Mouse (Mus musculus): ENCODE results near the gene Armc9. TPM values are rescaled to one million over a fixed set of nuclear protein-coding genes. Genes with fewer than 3 reads are reported as not detected.

Armc9 gene
- polyA plus RNA-seq, 1 experiment, result 5.3 TPM

DNA sequence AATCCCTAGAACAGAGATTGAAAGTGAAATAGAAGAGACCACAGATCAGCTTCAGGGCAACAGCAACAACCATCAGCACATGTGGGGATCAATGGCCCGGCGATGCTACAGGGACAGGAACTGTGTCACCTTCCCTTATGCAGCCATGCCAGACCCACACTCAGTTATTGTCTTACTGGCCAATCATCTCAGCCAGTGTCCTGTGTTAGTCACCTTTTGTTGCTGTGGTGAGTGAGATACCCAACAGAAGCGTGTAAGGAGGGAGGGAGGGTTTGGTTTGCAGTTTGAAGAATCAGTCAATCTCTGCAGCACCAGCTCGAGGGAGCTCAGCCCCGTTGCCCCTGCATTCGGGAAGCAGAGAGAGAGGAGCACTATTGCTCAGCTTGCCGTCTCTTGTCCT is 56.1 kb downstream of the Armc9 start:
- WGBS, result 85% methylated on average over 7 of the region's 7 CpGs
- TF ChIP-seq CTCF (IDR thresholded peaks at IDR 0.05; ENCODE audit: insufficient read depth, low read length) (no peak), POLR2A (IDR thresholded peaks at IDR 0.05; ENCODE audit: borderline replicate concordance, extremely low read depth, low read depth, low read length) (no peak)
- Histone ChIP-seq H3K4me1 (ENCODE audit: control insufficient read depth, insufficient read depth, low read length) (no peaks in the 10 kb centered on the region; the same call in 1 of the 2 replicates), H3K4me3 (replicated peaks; ENCODE audit: extremely low read depth, low read depth, low read length) (no peak overlapping the region)
- DNase-seq, result no peak

DNA sequence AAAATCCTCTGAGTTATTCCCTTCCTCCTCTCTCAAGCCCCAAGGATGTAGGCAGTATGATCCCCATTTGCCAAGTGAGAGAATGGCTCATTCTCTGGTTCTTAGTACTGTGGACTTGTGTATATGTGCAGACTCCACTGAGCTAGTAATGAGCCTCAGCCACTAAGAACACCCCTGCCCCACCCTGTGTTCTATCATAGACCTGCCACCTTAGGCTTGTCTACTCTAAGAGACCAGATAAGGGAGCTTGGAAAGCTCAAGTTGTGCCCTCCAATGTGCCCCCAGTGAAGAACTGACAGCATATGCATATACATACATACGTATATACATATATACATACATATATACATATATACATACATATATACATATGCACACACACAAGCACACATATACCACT is 56.9 kb downstream of the Armc9 start:
- H3K4me3 ChIP-seq (replicated peaks; ENCODE audit: extremely low read depth, low read depth, low read length), result no peak overlapping the region
- DNase-seq, result no peak
- TF ChIP-seq CTCF (IDR thresholded peaks at IDR 0.05; ENCODE audit: insufficient read depth, low read length) (no peak), POLR2A (IDR thresholded peaks at IDR 0.05; ENCODE audit: borderline replicate concordance, extremely low read depth, low read depth, low read length) (no peak)
- WGBS, result 97% methylated on average over 1 of the region's 1 CpGs
- H3K4me1 ChIP-seq (ENCODE audit: control insufficient read depth, insufficient read depth, low read length), result no peaks in the 10 kb centered on the region; the same call in 1 of the 2 replicates

DNA sequence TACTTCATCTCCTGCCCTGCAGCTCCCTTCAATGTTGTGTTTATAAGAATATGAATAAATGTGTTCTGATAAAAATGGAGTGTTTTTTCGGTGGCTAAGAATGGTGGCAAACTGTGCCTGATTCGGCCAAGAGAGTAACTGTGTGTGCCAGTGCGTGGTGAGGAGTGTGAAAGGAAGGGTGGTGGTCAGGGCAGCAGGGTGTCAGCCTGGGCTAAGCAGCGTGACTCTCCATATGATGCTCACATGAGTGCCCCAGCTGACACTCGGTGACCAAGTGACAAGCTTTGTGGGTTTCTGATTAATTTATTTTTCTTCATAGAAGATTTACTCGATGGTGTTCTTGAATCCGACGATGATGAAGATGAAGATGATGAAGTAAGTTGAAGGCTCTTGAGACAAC is 58.2 kb downstream of the Armc9 start:
- no peak for TF ChIP-seq CTCF (IDR thresholded peaks at IDR 0.05; ENCODE audit: insufficient read depth, low read length)
- TF ChIP-seq POLR2A (IDR thresholded peaks at IDR 0.05; ENCODE audit: borderline replicate concordance, extremely low read depth, low read depth, low read length), result no peak
- Histone ChIP-seq H3K4me3 (replicated peaks; ENCODE audit: extremely low read depth, low read depth, low read length) (no peak overlapping the region), H3K4me1 (ENCODE audit: control insufficient read depth, insufficient read depth, low read length) (no peaks in the 10 kb centered on the region; the same call in 1 of the 2 replicates)
- WGBS, result 86% methylated on average over 8 of the region's 8 CpGs
- no peak for DNase-seq

DNA sequence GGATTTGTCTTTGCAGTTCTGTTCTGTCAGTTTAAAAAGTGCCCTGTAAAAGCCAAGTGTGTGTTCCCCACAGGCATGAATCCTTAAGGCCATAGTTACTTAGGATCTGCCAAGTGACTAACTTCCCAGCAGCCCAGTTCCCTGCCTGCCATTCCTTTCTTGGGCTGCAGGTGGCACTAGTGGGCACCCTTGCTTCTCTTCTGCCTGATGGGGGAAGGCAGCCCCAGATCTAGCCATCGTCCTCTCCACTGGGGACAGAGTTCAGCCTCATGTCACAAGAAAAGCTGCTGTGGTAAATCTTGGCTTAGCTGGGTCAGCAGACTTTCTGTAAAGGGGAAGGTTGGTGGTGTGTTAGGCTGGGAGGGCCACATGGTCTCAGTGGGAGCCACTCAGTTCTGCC is 59.6 kb downstream of the Armc9 start:
- peak; percentile 85 for TF ChIP-seq CTCF (IDR thresholded peaks at IDR 0.05; ENCODE audit: insufficient read depth, low read length)
- no peak for TF ChIP-seq POLR2A (IDR thresholded peaks at IDR 0.05; ENCODE audit: borderline replicate concordance, extremely low read depth, low read depth, low read length)
- DNase-seq, result peak; percentile 76
- no peak overlapping the region for H3K4me3 ChIP-seq (replicated peaks; ENCODE audit: extremely low read depth, low read depth, low read length)
- WGBS, result 0% methylated on average over 1 of the region's 1 CpGs
- H3K4me1 ChIP-seq (ENCODE audit: control insufficient read depth, insufficient read depth, low read length), result no peaks in the 10 kb centered on the region; the same call in 1 of the 2 replicates

DNA sequence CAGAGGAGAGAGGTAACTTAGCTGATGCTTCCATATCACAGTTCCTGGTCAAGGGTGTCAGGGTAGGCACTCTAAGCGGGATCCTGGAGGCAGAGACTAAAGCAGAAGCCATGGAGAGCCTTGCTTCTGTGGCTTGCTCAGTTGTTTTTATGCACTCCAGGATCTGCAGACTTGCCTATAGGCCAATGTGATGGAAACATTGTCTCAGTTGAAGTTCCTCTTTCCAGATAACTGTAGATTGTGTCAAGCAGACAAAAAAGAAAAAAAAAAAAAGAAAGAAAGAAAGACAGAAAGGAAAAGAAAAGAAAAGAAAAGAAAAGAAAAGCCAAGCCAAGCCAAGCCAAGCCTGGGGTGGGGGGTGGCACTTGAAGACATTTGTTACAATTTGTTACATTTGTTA is 60.7 kb downstream of the Armc9 start:
- WGBS, result 92% methylated on average over 1 of the region's 1 CpGs
- no peak for DNase-seq
- Histone ChIP-seq H3K4me3 (replicated peaks; ENCODE audit: extremely low read depth, low read depth, low read length) (no peak overlapping the region), H3K4me1 (ENCODE audit: control insufficient read depth, insufficient read depth, low read length) (no peaks in the 10 kb centered on the region; the same call in 1 of the 2 replicates)
- TF ChIP-seq POLR2A (IDR thresholded peaks at IDR 0.05; ENCODE audit: borderline replicate concordance, extremely low read depth, low read depth, low read length) (no peak), CTCF (IDR thresholded peaks at IDR 0.05; ENCODE audit: insufficient read depth, low read length) (no peak)

DNA sequence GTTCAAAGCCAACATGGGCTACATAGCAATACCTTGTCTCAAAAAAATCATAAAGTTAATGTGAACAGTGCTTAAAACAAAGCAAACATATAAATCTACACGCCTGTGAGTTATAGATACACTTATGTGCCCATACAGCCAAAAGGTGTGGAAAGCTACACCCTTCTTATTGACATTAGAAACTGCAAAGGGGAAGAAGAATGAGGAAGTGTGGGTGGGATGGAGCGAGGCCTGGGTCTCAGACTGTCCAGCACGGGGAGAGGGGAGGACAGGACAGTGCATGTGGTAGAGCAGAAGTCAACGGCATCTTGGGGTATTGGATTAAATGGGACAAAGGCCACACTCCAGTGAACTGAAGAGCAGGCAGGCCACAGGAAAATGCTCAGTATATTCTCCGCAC is 61.8 kb downstream of the Armc9 start:
- no peak for TF ChIP-seq POLR2A (IDR thresholded peaks at IDR 0.05; ENCODE audit: borderline replicate concordance, extremely low read depth, low read depth, low read length)
- no peak for TF ChIP-seq CTCF (IDR thresholded peaks at IDR 0.05; ENCODE audit: insufficient read depth, low read length)
- DNase-seq, result no peak
- no peak overlapping the region for H3K4me3 ChIP-seq (replicated peaks; ENCODE audit: extremely low read depth, low read depth, low read length)
- 72% methylated on average over 5 of the region's 5 CpGs for WGBS
- H3K4me1 ChIP-seq (ENCODE audit: control insufficient read depth, insufficient read depth, low read length), result no peaks in the 10 kb centered on the region; the same call in 1 of the 2 replicates

DNA sequence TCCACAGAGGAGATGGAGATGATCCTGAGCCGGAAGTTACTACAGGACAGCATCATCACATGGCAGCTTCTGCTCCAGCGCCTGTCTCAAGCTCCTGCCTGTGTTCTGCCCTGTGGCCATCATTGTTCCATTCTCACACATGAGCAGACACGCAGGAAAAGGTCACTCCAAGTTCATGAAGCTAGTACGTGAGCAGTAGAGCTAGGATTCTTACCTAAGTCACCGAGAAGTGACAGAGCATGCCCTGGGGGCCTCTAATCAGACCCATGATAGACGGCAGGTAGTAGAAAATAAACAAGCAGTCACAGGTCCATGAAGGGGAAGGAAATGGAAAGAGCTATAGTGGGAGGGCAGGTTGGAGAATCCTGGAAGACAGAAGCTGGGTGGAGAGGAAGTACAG is 63.4 kb downstream of the Armc9 start:
- DNase-seq, result no peak

DNA sequence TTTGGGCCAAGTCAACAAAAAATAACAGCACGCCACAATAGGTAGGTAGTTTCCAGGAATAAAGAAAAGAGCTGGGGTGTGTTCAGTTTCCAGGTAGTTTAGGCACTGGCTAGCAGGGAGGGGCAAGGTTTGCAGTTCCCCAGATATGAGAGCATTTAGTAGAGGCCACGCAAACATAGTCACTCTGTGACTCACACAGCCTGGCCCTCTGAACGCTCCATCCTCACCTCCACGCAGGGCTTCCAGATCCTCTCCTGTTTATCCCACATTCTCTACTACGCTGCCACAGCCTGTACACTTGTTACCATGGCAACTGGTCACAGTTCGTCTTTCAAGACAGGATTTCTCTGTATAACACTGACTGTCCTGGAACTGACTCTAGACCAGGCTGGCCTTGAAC is 70.6 kb downstream of the Armc9 start:
- TF ChIP-seq CTCF (IDR thresholded peaks at IDR 0.05; ENCODE audit: insufficient read depth, low read length) (no peak), POLR2A (IDR thresholded peaks at IDR 0.05; ENCODE audit: borderline replicate concordance, extremely low read depth, low read depth, low read length) (no peak)
- 66% methylated on average over 6 of the region's 6 CpGs for WGBS

More for the DNA sequence above, 63.4 kb downstream of the Armc9 start:
- 29% methylated on average over 6 of the region's 6 CpGs for WGBS
- no peaks in the 10 kb centered on the region; the same call in 1 of the 2 replicates for H3K4me1 ChIP-seq (ENCODE audit: control insufficient read depth, insufficient read depth, low read length)
- TF ChIP-seq POLR2A (IDR thresholded peaks at IDR 0.05; ENCODE audit: borderline replicate concordance, extremely low read depth, low read depth, low read length) (no peak), CTCF (IDR thresholded peaks at IDR 0.05; ENCODE audit: insufficient read depth, low read length) (no peak)
- no peak overlapping the region for H3K4me3 ChIP-seq (replicated peaks; ENCODE audit: extremely low read depth, low read depth, low read length)

DNA sequence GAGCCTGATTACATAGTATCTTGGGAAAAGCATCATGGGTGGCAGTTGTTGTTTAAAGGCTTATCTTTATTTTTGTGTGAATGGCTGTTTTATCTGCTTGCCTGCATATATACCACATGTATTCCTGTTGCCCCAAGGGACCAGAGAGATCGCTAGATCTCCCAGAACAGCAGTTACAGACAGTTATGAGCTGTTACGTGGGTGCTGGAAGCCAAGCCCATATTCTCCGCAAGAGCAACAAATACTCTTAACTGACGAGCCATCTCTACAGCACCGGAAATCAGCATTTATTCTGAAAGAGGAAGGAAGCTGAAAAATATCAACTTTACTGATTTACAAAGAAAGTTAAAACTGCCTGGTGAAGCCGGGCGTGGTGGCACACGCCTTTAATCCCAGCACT is 74.1 kb downstream of the Armc9 start:
- WGBS, result 66% methylated on average over 8 of the region's 8 CpGs
- H3K4me3 ChIP-seq (replicated peaks; ENCODE audit: extremely low read depth, low read depth, low read length), result no peak overlapping the region
- DNase-seq, result no peak
- H3K4me1 ChIP-seq (ENCODE audit: control insufficient read depth, insufficient read depth, low read length), result peaks cover 2% of the 10 kb centered on the region; the same call in 1 of the 2 replicates
- no peak for TF ChIP-seq CTCF (IDR thresholded peaks at IDR 0.05; ENCODE audit: insufficient read depth, low read length)
- no peak for TF ChIP-seq POLR2A (IDR thresholded peaks at IDR 0.05; ENCODE audit: borderline replicate concordance, extremely low read depth, low read depth, low read length)

More for the DNA sequence above, 70.6 kb downstream of the Armc9 start:
- Histone ChIP-seq H3K4me1 (ENCODE audit: control insufficient read depth, insufficient read depth, low read length) (peaks cover 2% of the 10 kb centered on the region; the same call in 1 of the 2 replicates), H3K4me3 (replicated peaks; ENCODE audit: extremely low read depth, low read depth, low read length) (no peak overlapping the region)
- no peak for DNase-seq

DNA sequence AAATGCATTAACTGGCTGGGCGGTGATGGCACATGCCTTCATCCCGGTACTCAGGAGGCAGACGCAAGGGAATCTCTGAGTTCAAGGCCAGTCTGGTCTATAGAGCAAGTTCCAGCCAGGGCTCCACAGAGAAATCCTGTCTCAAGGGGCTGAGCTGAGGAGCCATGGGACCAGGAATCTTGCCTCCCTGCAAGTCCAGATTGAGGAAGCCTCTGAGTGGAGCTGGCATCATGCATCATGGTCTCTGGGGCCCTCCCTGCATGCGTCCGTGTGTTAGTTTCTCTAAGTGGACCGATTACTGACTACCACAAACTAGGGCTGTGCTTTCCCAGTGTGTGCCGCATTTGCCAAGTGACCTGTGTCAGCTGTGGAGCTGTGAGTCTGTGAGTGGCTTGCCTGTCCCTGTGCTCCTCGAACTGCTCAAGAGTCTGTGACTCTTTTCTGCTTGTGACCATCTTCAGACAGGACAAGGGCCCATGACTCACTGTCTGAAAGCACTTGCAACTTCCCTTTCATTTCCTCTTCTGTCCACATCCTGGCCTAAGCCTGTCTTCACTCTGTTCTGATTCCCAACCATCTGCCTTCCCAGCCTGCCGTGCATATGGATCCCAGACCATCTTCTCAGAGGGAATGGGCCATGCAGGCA is 74.7 kb downstream of the Armc9 start:
- H3K4me1 ChIP-seq (ENCODE audit: control insufficient read depth, insufficient read depth, low read length), result peaks cover 2% of the 10 kb centered on the region; the same call in 1 of the 2 replicates
- no peak for DNase-seq
- 75% methylated on average over 9 of the region's 9 CpGs for WGBS
- no peak overlapping the region for H3K4me3 ChIP-seq (replicated peaks; ENCODE audit: extremely low read depth, low read depth, low read length)
- TF ChIP-seq CTCF (IDR thresholded peaks at IDR 0.05; ENCODE audit: insufficient read depth, low read length) (no peak), POLR2A (IDR thresholded peaks at IDR 0.05; ENCODE audit: borderline replicate concordance, extremely low read depth, low read depth, low read length) (no peak)

Measured in lung, adult 2 months (tissue).